Mouse (Mus musculus) urinary bladder, postnatal 4 days (tissue): Measurements from ENCODE around the gene Jdp2.

Experiments
- DNase-seq, 2 experiments: peaks; one replicate each; pipeline ENCODE4 v3.0.0; 2021 to 2022; ENCODE audit warnings: low spot score in 2 of 2

Gene Jdp2

DNA sequence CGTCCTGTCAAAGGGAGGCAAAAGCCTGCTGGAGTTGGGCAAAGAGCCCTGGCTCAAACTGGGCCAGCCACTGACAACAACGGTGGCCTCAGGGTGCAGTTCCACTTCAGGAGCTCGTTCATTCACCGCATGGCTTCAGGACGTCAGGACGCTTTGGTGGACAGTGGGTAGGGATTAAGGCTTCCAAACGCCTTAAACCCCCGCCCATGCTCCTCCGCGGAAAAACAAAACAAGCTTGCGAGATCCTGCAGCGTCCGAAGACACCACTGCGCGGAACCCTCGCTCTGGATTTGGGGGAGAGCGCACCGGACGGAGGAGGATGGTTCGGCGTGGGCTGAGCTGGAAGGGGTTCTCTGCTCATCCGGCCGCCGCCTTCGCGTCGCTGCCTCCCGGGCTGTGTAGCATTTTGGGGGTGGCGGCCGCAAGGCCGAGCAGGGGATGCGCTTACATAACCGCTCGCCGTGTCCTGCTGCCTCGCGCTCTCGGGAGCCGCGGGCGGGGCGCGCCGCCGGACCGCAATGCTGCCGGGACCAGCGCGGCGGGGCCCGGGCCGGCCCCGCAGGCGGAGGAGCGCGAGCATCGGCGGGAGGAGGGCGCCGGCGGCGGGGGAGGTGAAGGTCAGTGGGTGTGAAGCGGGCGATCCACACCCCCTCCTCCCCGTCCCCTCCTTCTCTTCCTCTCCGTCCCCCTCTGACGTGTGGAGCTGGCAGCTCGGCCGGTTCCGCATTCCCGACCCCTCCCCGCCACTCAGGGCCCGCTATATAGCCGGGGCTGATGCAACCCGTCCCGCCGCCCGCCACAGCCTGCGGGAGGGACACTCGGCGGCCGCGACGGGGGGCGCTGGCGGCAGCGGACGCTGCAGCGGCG lies at the start of gene Jdp2:
TSS of gene Jdp2 (plus strand) at position 417 of the 867 bp plus-strand sequence.
- DNase-seq, result peak; percentile 91 to 93

DNA sequence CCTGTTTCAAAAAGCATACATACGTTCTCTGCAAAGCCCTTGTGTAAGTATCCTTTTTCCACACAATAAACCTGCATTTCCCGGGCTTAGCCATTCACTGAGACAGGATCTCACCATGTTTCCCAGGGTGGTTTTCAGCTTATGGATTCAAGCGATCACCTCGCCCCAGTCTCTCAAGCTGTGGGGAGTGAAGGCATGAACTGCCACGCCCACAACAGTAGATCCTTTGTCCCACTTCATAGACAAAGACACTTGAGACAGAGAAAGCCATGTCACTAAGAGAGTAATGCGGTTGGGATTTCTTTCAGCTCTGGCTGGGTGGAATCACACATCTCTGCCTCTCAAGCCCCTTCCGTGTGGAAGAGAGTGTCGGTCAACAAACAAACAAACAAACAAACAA lies 49.2 kb upstream of the Jdp2 start:
- no peak for DNase-seq

DNA sequence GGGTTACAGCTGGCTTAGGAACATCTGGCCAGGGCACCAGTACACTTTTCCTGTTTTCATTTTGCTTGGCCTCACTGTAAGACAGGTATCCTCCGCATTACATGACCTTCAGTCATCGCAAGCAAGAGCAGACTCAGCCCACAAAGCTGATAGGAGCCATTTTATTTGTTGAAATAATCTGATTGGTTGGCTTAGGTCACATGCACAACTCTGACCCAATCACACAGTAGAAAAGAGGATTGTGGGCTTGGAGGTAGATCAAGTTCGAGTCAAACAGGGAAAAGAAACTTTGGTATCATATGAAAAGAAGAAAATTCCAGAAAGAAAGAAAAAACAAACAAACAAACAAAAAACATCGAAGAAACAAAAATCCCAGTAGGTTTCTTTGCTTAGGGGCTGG lies 48.4 kb upstream of the Jdp2 start:
- DNase-seq, result no peak

DNA sequence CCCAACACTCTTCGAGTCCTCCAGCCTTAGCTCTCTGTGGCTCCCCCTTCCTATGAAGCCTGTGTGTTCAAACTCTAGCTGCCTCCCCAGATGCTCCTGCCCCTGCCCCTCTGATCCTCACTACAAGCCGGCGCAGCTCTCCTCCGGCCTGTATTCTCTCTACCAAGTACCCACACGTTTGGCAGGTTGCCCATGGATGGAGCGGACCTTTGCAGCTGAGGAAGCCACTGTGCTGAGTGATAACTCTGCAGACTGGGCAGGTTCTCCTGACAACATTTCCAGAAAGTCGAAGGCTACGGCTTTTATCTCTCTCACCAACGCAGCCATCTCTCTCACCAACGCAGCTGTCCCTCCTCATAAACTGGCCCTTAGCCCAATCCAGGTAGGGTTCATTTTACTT lies 39.5 kb upstream of the Jdp2 start:
- DNase-seq, result no peak

DNA sequence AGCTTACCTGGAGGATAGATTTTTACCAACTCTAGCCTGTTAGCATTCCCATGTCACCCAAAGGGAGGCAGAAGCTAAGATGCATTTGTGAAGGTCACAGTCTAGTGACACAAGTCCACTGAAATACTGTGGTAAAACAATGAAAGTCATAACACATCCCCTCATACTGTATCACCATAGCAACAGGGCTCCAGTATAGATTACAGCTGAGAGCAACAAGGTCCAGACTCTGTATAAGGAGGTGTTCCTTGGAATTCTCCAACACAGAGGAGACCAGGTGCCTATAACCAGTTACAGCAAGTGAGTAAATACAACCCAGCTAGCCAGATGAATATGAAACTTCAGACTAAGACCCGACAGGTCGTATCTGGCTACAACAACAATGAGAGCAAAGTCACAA lies 33.4 kb upstream of the Jdp2 start:
- DNase-seq, result no peak

DNA sequence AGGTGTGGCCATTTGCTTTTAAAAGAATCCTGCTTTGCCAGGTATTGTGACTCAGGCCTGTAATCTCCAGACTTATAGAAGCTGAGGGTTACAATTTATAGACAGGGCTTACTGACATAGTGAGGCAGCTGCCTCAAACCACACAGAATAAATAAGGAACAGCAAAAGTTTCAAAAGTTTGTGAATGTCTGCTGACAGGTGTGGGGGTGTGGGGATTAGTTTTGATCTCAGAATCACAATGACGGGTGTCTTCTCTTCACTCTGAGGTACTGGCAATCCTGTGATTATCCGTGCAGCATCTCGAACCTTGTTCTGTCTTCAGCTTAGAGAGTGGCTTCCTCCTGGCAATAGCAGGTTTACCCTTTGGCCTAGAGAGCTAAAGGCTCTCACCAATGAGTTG lies 30.5 kb upstream of the Jdp2 start:
- no peak for DNase-seq

- DNase-seq, result no peak
Observed at GRCm38 (mm10) chr12:85569393-85570157, 29.3 kb upstream of the Jdp2 start.

GRCm38 (mm10) chr12:85570158-85570540 lies 28.7 kb upstream of the Jdp2 start:
- no peak for DNase-seq

GRCm38 (mm10) chr12:85571312-85571711 lies 27.5 kb upstream of the Jdp2 start:
- DNase-seq, result no peak

DNA sequence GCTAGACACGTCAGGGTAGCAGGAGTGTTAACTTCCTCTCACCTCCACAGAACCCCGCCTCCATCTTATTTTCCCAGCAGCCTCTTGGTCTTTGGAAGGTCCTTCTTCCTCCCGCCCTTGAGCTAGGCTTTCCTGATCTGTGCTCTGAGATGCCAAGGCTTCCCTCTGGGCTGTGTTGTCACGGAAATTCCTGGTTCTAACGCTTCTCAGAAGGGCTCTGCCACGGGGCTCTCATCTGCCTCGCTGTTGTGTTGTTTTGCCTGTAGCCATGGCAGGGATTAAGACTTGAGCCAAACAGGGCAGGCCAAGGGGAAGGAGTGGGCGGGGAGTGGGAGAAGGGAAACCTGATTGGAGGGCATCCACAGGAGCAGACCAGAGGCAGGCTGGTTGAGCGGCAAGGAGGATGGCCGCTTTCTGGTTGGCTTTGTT lies 26.8 kb upstream of the Jdp2 start:
- peak; percentile 55 to 69 for DNase-seq

DNA sequence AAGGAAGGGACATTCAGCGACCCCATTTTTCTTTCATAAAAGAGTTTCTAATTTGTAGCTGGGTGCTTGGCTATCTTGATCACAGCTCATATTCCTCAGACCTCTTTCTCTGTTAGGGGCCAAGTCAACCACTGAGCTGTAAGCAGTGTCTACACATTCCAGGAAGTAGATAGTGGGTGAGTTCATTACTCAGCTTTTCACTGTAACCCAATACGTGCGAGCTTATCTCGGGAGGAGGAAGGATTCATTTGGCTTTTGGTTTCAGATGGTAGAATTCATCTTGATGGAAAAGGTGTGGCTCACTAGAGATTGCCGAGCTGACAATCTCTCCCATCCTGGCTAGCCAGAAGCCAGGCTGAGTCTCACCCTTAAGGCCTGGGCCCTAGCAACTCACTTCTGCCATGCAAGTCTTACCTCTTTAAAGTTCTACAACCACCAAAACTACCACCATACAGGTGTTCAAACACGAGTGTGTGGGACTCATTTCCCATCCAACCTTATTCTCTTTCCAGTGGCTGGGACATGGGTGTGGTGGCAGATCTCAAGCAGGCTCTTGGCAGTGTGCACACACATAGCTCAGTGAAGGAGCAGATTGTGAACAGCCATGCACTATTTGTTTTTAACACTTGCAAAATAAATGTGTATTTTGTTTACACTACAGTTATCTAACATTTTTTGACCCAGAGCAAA lies 23.9 kb upstream of the Jdp2 start:
- no peak for DNase-seq

DNA sequence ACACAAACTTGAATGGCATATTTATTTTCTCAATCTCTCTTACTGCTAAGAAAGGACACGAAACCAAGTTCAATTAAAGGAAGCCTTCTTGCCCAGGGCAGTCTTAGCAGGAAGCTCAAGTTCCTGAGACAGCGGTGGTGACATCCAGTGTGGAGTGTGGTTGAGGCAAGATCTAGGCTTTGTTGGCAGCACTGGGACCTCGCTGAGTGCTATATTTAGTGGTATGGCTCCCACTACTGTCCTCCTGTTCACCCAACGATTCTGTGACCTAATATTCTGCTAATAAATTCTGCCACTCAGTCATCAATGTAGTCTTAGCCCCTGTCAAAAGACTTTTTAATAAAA lies 23.4 kb upstream of the Jdp2 start:
- DNase-seq, result no peak

- DNase-seq, result no peak
Observed at GRCm38 (mm10) chr12:85581261-85582066, 17.4 kb upstream of the Jdp2 start.

GRCm38 (mm10) chr12:85582067-85582316 lies 16.8 kb upstream of the Jdp2 start:
- DNase-seq, result no peak

GRCm38 (mm10) chr12:85585761-85586258 lies 13.0 kb upstream of the Jdp2 start:
- no peak for DNase-seq

GRCm38 (mm10) chr12:85589870-85590382 lies 8.9 kb upstream of the Jdp2 start:
- no peak for DNase-seq

DNA sequence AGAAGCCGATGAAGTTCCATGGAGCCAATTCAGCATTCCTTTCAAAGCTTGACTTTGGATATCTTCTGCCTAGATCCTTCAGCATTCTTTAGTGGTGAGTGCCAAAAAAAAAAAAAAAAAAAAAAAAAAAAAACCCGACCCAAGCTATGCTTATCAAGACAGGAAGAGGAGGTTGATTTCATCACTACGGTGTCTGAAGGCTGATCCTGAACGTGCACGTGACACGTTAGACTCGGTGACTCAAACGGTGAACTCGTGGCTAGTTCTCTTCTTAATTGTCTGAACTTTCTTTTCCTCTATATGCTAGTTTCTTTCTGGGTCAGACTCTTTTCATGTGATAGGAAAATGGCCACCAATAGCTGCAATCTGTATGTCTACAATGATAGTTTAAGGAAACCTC lies 5.9 kb upstream of the Jdp2 start:
- no peak for DNase-seq

GRCm38 (mm10) chr12:85594390-85594789 lies 4.4 kb upstream of the Jdp2 start:
- DNase-seq, result no peak

GRCm38 (mm10) chr12:85598053-85598452 lies 774 bp upstream of the Jdp2 start:
- DNase-seq, result no peak

DNA sequence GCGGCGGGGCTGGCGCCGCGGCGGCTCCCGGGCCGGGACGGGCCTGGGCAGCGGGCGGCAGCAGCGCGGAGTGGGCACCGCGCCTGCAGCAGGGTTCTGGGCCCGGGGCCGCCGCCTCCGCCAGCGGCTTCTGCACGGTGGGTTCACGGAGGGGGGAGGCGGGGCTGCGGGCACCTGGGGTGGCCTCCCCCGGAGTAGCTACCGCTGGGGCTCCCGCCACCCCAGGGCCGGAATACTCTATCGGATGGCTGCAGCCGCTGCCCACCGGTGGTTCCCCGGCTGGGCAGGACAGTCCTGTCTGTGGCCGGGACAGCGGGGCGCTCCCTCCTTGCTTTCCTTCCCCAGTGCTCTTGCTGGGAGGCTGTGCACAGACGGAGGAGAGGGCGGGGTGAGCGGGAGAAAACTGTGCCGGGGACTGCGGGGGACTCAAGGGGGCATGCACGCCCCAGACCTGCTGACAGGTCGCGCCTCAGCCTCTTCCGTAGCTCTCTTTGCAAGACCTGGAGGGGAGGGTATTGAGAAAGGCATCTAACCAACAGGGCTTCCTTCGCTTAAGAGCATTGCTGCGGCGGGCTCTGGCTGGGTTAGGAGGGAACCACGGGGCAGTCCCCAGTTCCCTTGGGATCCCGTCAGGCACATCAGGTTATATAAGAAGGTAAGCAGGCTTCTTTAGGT lies 788 bp downstream of the Jdp2 start:
- peak in 1 of 2 experiments; percentile 39 for DNase-seq

DNA sequence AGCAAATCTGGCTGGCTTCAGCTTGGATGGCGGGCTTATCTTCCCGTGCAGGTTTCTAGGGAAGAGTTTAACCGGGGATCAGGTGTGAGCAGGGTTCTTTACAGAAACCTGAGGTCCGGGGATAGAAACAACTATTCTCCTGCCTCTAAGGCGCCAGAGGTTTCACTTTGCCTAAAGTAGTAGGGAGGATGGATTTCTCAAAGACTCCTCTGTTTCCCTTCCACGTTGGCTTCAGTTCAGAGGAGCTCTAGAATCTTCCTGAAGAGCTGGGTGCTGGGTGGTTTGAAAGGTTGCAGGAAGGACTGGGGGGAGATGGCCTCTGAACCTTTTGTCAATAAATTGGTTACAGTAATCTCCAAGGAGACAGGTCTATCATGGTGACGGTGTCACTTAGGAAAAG lies 1.8 kb downstream of the Jdp2 start:
- no peak for DNase-seq
